Comparison of ENCODE assay signal across 8 mouse cellular contexts in genomic region chr13:63929351-63929750, GRCm38 (mm10).
DNase-seq lines count a peak whose midpoint lies in the region; ATAC-seq lines count a peak whose summit lies in the region.
"Had no signal": no experiment of that assay in that cellular context is flagged by ENCODE, and none has a peak within 500 bp of the region (broad histone marks: within the 10 kb centered on the region; RNA-seq: fewer than 3 reads in every experiment).

No protein-coding gene starts in this region.

- no peak overlapping the region for H3K4me3 ChIP-seq in hindbrain, embryonic 12.5 days
- H3K4me3 ChIP-seq: liver, embryonic 15.5 days had no signal

- H3K36me3 ChIP-seq in hindbrain, embryonic 12.5 days = no peaks in the 10 kb centered on the region
- H3K36me3 ChIP-seq: liver, embryonic 15.5 days had no signal

- 42% methylated on average over 1 of the region's 1 CpGs for WGBS in hindbrain, embryonic 12.5 days

- DNase-seq in right cerebral cortex, adult 2 months (ENCODE audit: low spot score in 2 of 2) = peak; percentile 10 to 11
- no peak for DNase-seq in right cerebral cortex, postnatal 14 days
- DNase-seq in cerebellum, adult 9-11 months = peak; percentile 94
- peak; percentile 13 to 20 for DNase-seq in left cerebral cortex, postnatal 36 days (ENCODE audit: low spot score in 2 of 2)
- peak; percentile 41 to 45 for DNase-seq in right cerebral cortex, postnatal 10 days (ENCODE audit: low spot score in 2 of 2)
- no peak for DNase-seq in urinary bladder, postnatal 36 days (ENCODE audit: low spot score in 2 of 2)

- no peaks in the 10 kb centered on the region for H3K27me3 ChIP-seq in hindbrain, embryonic 12.5 days
- H3K27me3 ChIP-seq: liver, embryonic 15.5 days had no signal

- H3K4me2 ChIP-seq in hindbrain, embryonic 12.5 days (replicated peaks) = no peak overlapping the region
- H3K4me2 ChIP-seq: liver, embryonic 15.5 days had no signal

- intact Hi-C loops in left cerebral cortex, postnatal 36 days (cut with DNase I) = no loop called here

- no peak overlapping the region; the same call in 1 of the 2 replicates for H3K27ac ChIP-seq in hindbrain, embryonic 12.5 days
- H3K27ac ChIP-seq: liver, embryonic 15.5 days had no signal

- no peak overlapping the region for H3K9ac ChIP-seq in hindbrain, embryonic 12.5 days
- H3K9ac ChIP-seq: liver, embryonic 15.5 days had no signal

- no peaks in the 10 kb centered on the region for H3K9me3 ChIP-seq in hindbrain, embryonic 12.5 days (replicated peaks)
- H3K9me3 ChIP-seq: liver, embryonic 15.5 days had no signal

- ATAC-seq in hindbrain, embryonic 12.5 days (ENCODE audit: low FRiP score) = peak; percentile 57; the same call in 1 of the 2 replicates

- H3K4me1 ChIP-seq in hindbrain, embryonic 12.5 days = peaks cover 15% of the 10 kb centered on the region

Comparison
In these comparisons a context has a peak if more than half of its experiments do, and no peak if none do; other contexts are left out.
1. DNase-seq: peak in right cerebral cortex, adult 2 months (2 of 2), cerebellum, adult 9-11 months (single experiment), left cerebral cortex, postnatal 36 days (2 of 2) and right cerebral cortex, postnatal 10 days (2 of 2); none in right cerebral cortex, postnatal 14 days (single experiment) and urinary bladder, postnatal 36 days (0 of 2).